Mouse (Mus musculus) olfactory bulb, adult 2 months (tissue): ENCODE data around the gene Evc.

Experiments used
- CTCF ChIP-seq: fragments of 200-500 bp; IDR thresholded peaks from 2 replicates; pipeline ENCODE4 v1.5.1; 2012; ENCODE audit warnings: low read depth, mild to moderate bottlenecking, low read length, moderate library complexity; ENCODE audit not compliant: insufficient read depth
- POLR2A ChIP-seq: fragments of 200-500 bp; IDR thresholded peaks from 2 replicates; pipeline ENCODE4 v1.6.1; 2012; ENCODE audit warnings: mild to moderate bottlenecking, low read depth, low read length, moderate library complexity; ENCODE audit not compliant: insufficient read depth

DNA sequence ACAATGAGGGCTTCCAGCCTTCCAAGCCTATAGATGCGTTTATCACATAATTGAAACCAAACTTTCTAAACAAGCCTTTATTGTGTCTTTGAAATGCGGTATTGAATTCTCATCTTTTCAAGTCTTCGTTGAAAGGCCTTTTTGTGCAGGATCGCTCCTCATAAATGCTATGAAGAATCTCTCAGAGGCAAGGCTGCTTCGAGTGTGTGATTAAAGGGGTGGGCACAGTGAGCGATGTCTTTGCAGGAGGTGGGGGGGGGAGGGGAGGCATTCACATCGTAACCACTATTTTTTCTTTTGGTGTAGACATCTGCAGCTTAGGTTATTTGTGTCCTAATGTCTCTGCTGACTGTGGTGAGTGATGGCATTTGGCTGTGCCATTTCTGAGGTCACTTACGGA is 19.3 kb upstream of the Evc start:
- TF ChIP-seq POLR2A, result no peak
- TF ChIP-seq CTCF, result no peak
